Mouse (Mus musculus): Measurements from ENCODE around the gene Ccnb1ip1. TPM values are rescaled to one million over a fixed set of nuclear protein-coding genes. Genes with fewer than 3 reads are reported as not detected.

The Ccnb1ip1 gene
- total RNA-seq (2023), result under 1 TPM in 1 of 2 experiments, not detected in 1; 0.50 TPM

DNA sequence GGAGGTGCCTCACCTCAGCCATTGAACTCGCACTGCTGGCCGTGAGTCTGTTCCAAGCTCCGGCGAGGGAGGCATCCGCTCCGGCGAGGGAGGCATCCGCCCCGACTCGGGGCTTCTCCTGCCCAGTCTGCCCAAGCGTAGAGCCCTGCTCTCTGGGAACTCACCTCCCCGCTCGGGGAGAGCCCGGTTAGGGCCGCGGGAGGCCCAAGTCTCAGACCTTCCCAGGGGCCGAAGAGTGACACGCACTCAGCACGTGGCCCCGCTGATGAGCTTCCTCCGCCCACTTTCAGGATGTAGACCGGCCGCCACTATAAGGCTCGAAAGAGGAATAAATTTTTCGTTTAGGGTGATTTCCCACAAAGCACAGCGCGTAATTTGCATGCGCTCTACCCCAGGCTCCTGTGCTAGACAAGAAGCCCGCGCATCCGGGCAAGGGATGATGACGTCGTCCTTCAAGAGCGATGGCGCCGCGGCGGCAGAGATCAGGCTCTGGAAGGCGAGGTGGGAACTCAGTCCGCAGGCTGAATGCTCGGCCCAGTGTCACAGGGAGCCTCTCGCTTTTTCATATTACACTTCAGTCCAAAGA is at the start of gene Ccnb1ip1, which contains the start of gene Parp2:
Gene Ccnb1ip1, minus strand, starts transcription at position 246 of the 586 bp plus-strand sequence.
Gene Parp2, plus strand, starts transcription at position 355 of the 586 bp plus-strand sequence.

GRCm38 (mm10) chr14:50785251-50785637 is 22.3 kb downstream of the Ccnb1ip1 start, which contains the start of gene Ttc5:
Ttc5 (minus strand) TSS chr14:50785519.

DNA sequence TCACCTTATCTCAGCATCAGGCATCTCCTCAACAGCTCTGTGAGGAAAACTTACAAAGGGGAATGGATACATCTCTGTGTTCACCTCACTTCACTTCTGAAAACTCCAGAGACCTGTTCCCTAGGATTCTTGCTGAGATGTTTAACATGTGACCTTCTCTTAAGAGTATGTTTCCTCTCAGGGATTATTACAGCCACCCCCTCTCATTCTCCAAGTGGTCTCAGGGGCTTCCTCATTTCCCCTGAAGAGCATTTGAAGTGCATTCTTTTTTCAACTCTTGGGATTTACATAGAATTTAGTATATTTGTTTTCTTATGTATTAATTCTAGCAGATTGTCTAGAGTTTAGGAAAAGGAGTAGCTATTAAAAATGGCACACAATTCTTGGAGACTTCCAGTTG is 62.5 kb downstream of the Ccnb1ip1 start, which contains the start of gene Olfr749:
Gene Olfr749, minus strand, starts transcription at position 101 of the 400 bp plus-strand sequence.

Other genes with a start within 250 kb of the Ccnb1ip1 start
- not detected for gene Olfr744, start 192.9 kb downstream of the Ccnb1ip1 start, total RNA-seq (2023)
- gene Olfr745, start 168.3 kb downstream of the Ccnb1ip1 start, total RNA-seq (2023), result not detected
- not detected for gene Olfr746, start 160.6 kb downstream of the Ccnb1ip1 start, total RNA-seq (2023)
- gene Olfr747, start 114.5 kb downstream of the Ccnb1ip1 start, total RNA-seq (2023), result not detected
- gene Olfr748, start 100.4 kb downstream of the Ccnb1ip1 start, total RNA-seq (2023), result not detected
- gene Olfr749, start 62.6 kb downstream of the Ccnb1ip1 start, total RNA-seq (2023), result not detected
- gene Ttc5, start 22.2 kb downstream of the Ccnb1ip1 start, total RNA-seq (2023), result 10 to 100 TPM; 79.2 to 79.7 TPM
- gene Parp2, start 109 bp upstream of the Ccnb1ip1 start, total RNA-seq (2023), result 10 to 100 TPM; 49.9 to 50.6 TPM
- gene Tep1, start 62.8 kb upstream of the Ccnb1ip1 start, total RNA-seq (2023), result 10 to 100 TPM; 40.3 to 43.6 TPM
- gene Klhl33, start 89.8 kb upstream of the Ccnb1ip1 start, total RNA-seq (2023), result not detected
- gene Osgep, start 117.2 kb upstream of the Ccnb1ip1 start, total RNA-seq (2023), result 10 to 100 TPM; 29.2 to 31.8 TPM
- 10 to 100 TPM; 45.3 to 49.3 TPM for gene Apex1, start 117.2 kb upstream of the Ccnb1ip1 start, total RNA-seq (2023)
- gene Pip4p1, start 123.1 kb upstream of the Ccnb1ip1 start, total RNA-seq (2023), result 10 to 100 TPM; 72.8 to 86.5 TPM
- gene Pnp, start 123.3 kb upstream of the Ccnb1ip1 start, total RNA-seq (2023), result 10 to 100 TPM; 14.9 to 29.4 TPM
- 10 to 100 TPM in 1 of 2 experiments, 1 to 10 TPM in 1; 9.2 to 28.2 TPM for gene Gm49342, start 136.8 kb upstream of the Ccnb1ip1 start, total RNA-seq (2023)
- 1 to 10 TPM in 1 of 2 experiments, under 1 TPM in 1; 0.56 to 1.3 TPM for gene Pnp2, start 148.3 kb upstream of the Ccnb1ip1 start, total RNA-seq (2023)
- gene Rnase10, start 200.0 kb upstream of the Ccnb1ip1 start, total RNA-seq (2023), result not detected
- gene Rnase9, start 234.1 kb upstream of the Ccnb1ip1 start, total RNA-seq (2023), result not detected
- not detected for gene Rnase11, start 242.4 kb upstream of the Ccnb1ip1 start, total RNA-seq (2023)
- not detected for gene Rnase12, start 249.9 kb upstream of the Ccnb1ip1 start, total RNA-seq (2023)

All from T-cell, adult 66 days (primary cell).